Mouse (Mus musculus): ENCODE data around the gene Lzts2.

DNA sequence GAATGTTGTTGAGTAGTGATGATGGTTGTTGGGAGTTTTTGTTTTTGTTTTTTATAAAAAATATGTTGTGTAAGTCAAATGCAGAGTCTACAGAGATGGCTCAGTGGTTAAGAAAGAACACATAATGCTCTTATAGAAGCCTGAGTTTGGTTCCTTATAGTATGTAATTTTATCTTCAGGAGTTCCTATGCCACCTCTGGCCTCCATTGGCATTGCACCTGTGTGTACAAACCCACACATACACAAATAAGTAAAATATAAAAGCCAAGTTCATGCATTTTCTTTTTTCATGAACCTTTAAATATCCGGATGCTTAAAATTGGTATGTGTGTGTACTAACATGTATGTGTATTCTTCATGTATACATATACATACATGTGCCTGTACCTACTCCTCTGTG is 48.2 kb upstream of the Lzts2 start:
- TF ChIP-seq POLR2A (IDR thresholded peaks at IDR 0.05; ENCODE audit: borderline replicate concordance, control insufficient read depth, low read depth, low read length) (no peak), CTCF (IDR thresholded peaks at IDR 0.05; ENCODE audit: control insufficient read depth, insufficient read depth, low read length) (no peak)
